ENCODE assay signal across 21 mouse cellular contexts in genomic region chr2:181235681-181236566, GRCm38 (mm10). TPM values are rescaled to one million over a fixed set of nuclear protein-coding genes. Genes with fewer than 3 reads are reported as not detected.
DNase-seq lines count a peak whose midpoint lies in the region; ATAC-seq and TF ChIP-seq lines count a peak whose summit lies in the region.
"Had no signal": no experiment of that assay in that cellular context is flagged by ENCODE, and none has a peak within 500 bp of the region (broad histone marks: within the 10 kb centered on the region; RNA-seq: fewer than 3 reads in every experiment).

No protein-coding gene starts in this region.

- peaks cover 6% of the 10 kb centered on the region; the same call in 1 of the 2 replicates for H3K4me1 ChIP-seq in kidney, postnatal 0 days (replicated peaks; ENCODE audit: insufficient read depth, low read length)
- peaks cover 36% of the 10 kb centered on the region for H3K4me1 ChIP-seq in megakaryocyte, embryonic 14.5 days
- H3K4me1 ChIP-seq: heart, embryonic 12.5 days; neural tube, embryonic 12.5 days had no signal

- ATAC-seq in kidney, postnatal 0 days (replicated peaks; ENCODE audit: low FRiP score, low read depth) = no peak
- ATAC-seq in megakaryocyte, adult 5-6 weeks (ENCODE audit: poor library complexity, severe bottlenecking) = no peak
- ATAC-seq: forebrain, embryonic 16.5 days; inflammation-experienced regulatory T-cells, adult 6 months; midbrain, embryonic 16.5 days had no signal

- H3K9me3 ChIP-seq in kidney, postnatal 0 days (replicated peaks; ENCODE audit: low read length) = no peaks in the 10 kb centered on the region
- H3K9me3 ChIP-seq in megakaryocyte, embryonic 14.5 days = no peaks in the 10 kb centered on the region
- H3K9me3 ChIP-seq: heart, embryonic 12.5 days; neural tube, embryonic 12.5 days had no signal

- peaks cover 13% of the 10 kb centered on the region; the same call in 1 of the 2 replicates for H3K36me3 ChIP-seq in kidney, postnatal 0 days (ENCODE audit: insufficient read depth, low read length)
- H3K36me3 ChIP-seq in megakaryocyte, embryonic 14.5 days (replicated peaks; ENCODE audit: low read length) = peaks cover 97% of the 10 kb centered on the region
- peaks cover 36% of the 10 kb centered on the region for H3K36me3 ChIP-seq in splenic B cell, adult 2 months (ENCODE audit: control insufficient read depth, insufficient read depth, low read length, poor library complexity, severe bottlenecking)
- H3K36me3 ChIP-seq: neural tube, embryonic 12.5 days had no signal

- H3K4me3 ChIP-seq in kidney, postnatal 0 days (replicated peaks; ENCODE audit: low read depth, low read length) = no peak overlapping the region
- H3K4me3 ChIP-seq in megakaryocyte, embryonic 14.5 days (replicated peaks) = peak overlapping the region; percentile 23
- H3K4me3 ChIP-seq: erythroblast, embryonic 14.5 days; heart, embryonic 12.5 days; neural tube, embryonic 12.5 days had no signal

- no peak overlapping the region for H3K9ac ChIP-seq in kidney, postnatal 0 days (ENCODE audit: low read depth, low read length)
- H3K9ac ChIP-seq: heart, embryonic 12.5 days; neural tube, embryonic 12.5 days had no signal

- no peak for DNase-seq in kidney, postnatal 0 days (ENCODE audit: low spot score)
- no peak for DNase-seq in kidney, adult 8-10 months
- DNase-seq in NIH3T3 (ENCODE audit: low read depth) = peak; percentile 9
- DNase-seq in splenic B cell, adult 2 months (ENCODE audit: low read depth, low spot score) = peak; percentile 33
- DNase-seq in layer of hippocampus, postnatal 10 days (ENCODE audit: low spot score in 2 of 2) = no peak
- DNase-seq: adrenal gland, postnatal 36 days; heart, postnatal 36 days; kidney, postnatal 14 days; left cerebral cortex, postnatal 4 days; right cerebral cortex, postnatal 14 days; thymus, postnatal 4 days had no signal

- no peaks in the 10 kb centered on the region for H3K27me3 ChIP-seq in kidney, postnatal 0 days (ENCODE audit: insufficient read depth, low read length)
- H3K27me3 ChIP-seq in megakaryocyte, embryonic 14.5 days (replicated peaks) = no peaks in the 10 kb centered on the region
- H3K27me3 ChIP-seq in splenic B cell, adult 2 months (ENCODE audit: control insufficient read depth, insufficient read depth, low read length, poor library complexity, severe bottlenecking) = no peaks in the 10 kb centered on the region
- H3K27me3 ChIP-seq: heart, embryonic 12.5 days; neural tube, embryonic 12.5 days had no signal

- no peak overlapping the region for H3K4me2 ChIP-seq in kidney, postnatal 0 days (ENCODE audit: low read length)
- H3K4me2 ChIP-seq: heart, embryonic 12.5 days; neural tube, embryonic 12.5 days had no signal

- H3K27ac ChIP-seq in kidney, postnatal 0 days = no peak overlapping the region
- H3K27ac ChIP-seq: neural tube, embryonic 12.5 days had no signal

- WGBS in kidney, postnatal 0 days = 85% methylated on average over 23 of the region's 23 CpGs

- TF ChIP-seq CTCF in kidney, postnatal 0 days (IDR thresholded peaks at IDR 0.05; ENCODE audit: low read depth) = peak; percentile 26; the same call in 1 of the 2 replicates

RNA-seq across cellular contexts. Expression of gene Helz2, which starts 5.9 kb away (rescaled TPM):
- polyA plus RNA-seq in kidney, postnatal 0 days (2015; fragmentation: Nextera tagmentation; extraction: Ambion mirVana) = 1.4 and 1.5 TPM in 2 replicates
- 1.9 and 2.3 TPM in 2 replicates for polyA plus RNA-seq in megakaryocyte, embryonic 14.5 days (2012; ENCODE audit: insufficient read depth, low replicate concordance)
- total RNA-seq in megakaryocyte, adult 5-6 weeks (2015) = 13.5 and 14.2 TPM in 2 replicates
- total RNA-seq in megakaryocyte, adult 5-6 weeks (2017) = 11.0 and 14.6 TPM in 2 replicates
- 1 to 10 TPM; 1.2 to 1.8 TPM for total RNA-seq in layer of hippocampus, postnatal 10 days (2021)

RNA-seq across cellular contexts. Expression of gene Fndc11, which starts 16.1 kb away (rescaled TPM):
- polyA plus RNA-seq in kidney, postnatal 0 days (2015; fragmentation: Nextera tagmentation; extraction: Ambion mirVana) = 0.27 and 0.55 TPM in 2 replicates
- not detected in 2 replicates for polyA plus RNA-seq in megakaryocyte, embryonic 14.5 days (2012; ENCODE audit: insufficient read depth, low replicate concordance)
- total RNA-seq in megakaryocyte, adult 5-6 weeks (2015) = not detected in 2 replicates
- not detected in 2 replicates for total RNA-seq in megakaryocyte, adult 5-6 weeks (2017)
- not detected for total RNA-seq in layer of hippocampus, postnatal 10 days (2021)
- total RNA-seq: adrenal gland, postnatal 36 days; gastrocnemius, adult 8-10 months; layer of hippocampus, postnatal 14 days; left cerebral cortex, postnatal 4 days had no signal
- polyA plus RNA-seq: forebrain, embryonic 16.5 days; heart, embryonic 12.5 days; neural tube, embryonic 12.5 days had no signal

RNA-seq across cellular contexts. Expression of gene Srms, which starts 22.9 kb away (rescaled TPM):
- 0.14 and 0.26 TPM in 2 replicates for polyA plus RNA-seq in kidney, postnatal 0 days (2015; fragmentation: Nextera tagmentation; extraction: Ambion mirVana)
- not detected in 2 replicates for polyA plus RNA-seq in megakaryocyte, embryonic 14.5 days (2012; ENCODE audit: insufficient read depth, low replicate concordance)
- not detected in 2 replicates for total RNA-seq in megakaryocyte, adult 5-6 weeks (2015)
- not detected in 2 replicates for total RNA-seq in megakaryocyte, adult 5-6 weeks (2017)
- total RNA-seq in layer of hippocampus, postnatal 10 days (2021) = under 1 TPM in 1 of 2 experiments, not detected in 1; 0.25 TPM

RNA-seq across cellular contexts. Expression of gene Ptk6, which starts 33.3 kb away (rescaled TPM):
- not detected in 2 replicates for polyA plus RNA-seq in kidney, postnatal 0 days (2015; fragmentation: Nextera tagmentation; extraction: Ambion mirVana)
- polyA plus RNA-seq in megakaryocyte, embryonic 14.5 days (2012; ENCODE audit: insufficient read depth, low replicate concordance) = not detected in 2 replicates
- total RNA-seq in megakaryocyte, adult 5-6 weeks (2015) = not detected in 2 replicates
- total RNA-seq in megakaryocyte, adult 5-6 weeks (2017) = not detected in 2 replicates
- not detected for total RNA-seq in layer of hippocampus, postnatal 10 days (2021)
- total RNA-seq: adrenal gland, postnatal 36 days; gastrocnemius, adult 8-10 months; layer of hippocampus, postnatal 14 days; left cerebral cortex, postnatal 4 days had no signal
- polyA plus RNA-seq: erythroblast, embryonic 14.5 days; forebrain, embryonic 16.5 days; heart, embryonic 12.5 days; midbrain, embryonic 16.5 days; neural tube, embryonic 12.5 days had no signal

RNA-seq across cellular contexts. Expression of gene Ppdpf, which starts 48.9 kb away (rescaled TPM):
- 262 and 278 TPM in 2 replicates for polyA plus RNA-seq in kidney, postnatal 0 days (2015; fragmentation: Nextera tagmentation; extraction: Ambion mirVana)
- 257 and 509 TPM in 2 replicates for polyA plus RNA-seq in megakaryocyte, embryonic 14.5 days (2012; ENCODE audit: insufficient read depth, low replicate concordance)
- total RNA-seq in megakaryocyte, adult 5-6 weeks (2015) = 87.9 and 88.9 TPM in 2 replicates
- 55.7 and 56.1 TPM in 2 replicates for total RNA-seq in megakaryocyte, adult 5-6 weeks (2017)
- 100 to 1,000 TPM; 135 to 146 TPM for total RNA-seq in layer of hippocampus, postnatal 10 days (2021)

Comparison
In these comparisons a context has a peak if more than half of its experiments do, and no peak if none do; other contexts are left out.
1. DNase-seq: peak in NIH3T3 (single experiment) and splenic B cell, adult 2 months (single experiment); none in kidney, postnatal 0 days (single experiment), kidney, adult 8-10 months (0 of 2) and layer of hippocampus, postnatal 10 days (0 of 2).
2. RNA of gene Helz2, which starts 5.9 kb away (total RNA-seq): 11.0 to 14.6 TPM in megakaryocyte, adult 5-6 weeks; 1.2 to 1.8 TPM in layer of hippocampus, postnatal 10 days; every median in the first group is over 4 times any median in the second.